Mouse (Mus musculus) forebrain, embryonic 10.5 days (tissue): ENCODE measurements at regions not wholly inside any gene's neighbourhood (a gene's known extent, or its start where the extent isn't known, plus 50 kb on each side); places are given as distances from the start of the nearest gene placed in this dataset.

ENCODE experiments used
- DNase-seq: peaks from one replicate; pipeline ENCODE4 v3.0.0-alpha.2; 2017; ENCODE audit warnings: low spot score; ENCODE audit errors: extremely low spot score
- H3K27ac ChIP-seq: fragments of 300-500 bp; sonication (generic); 2 replicates; pipeline ENCODE4 v1.5.1; 2016; ENCODE audit warnings: mild to moderate bottlenecking
- H3K27me3 ChIP-seq: fragments of 300-500 bp; sonication (generic); 2 replicates; pipeline ENCODE4 v1.6.1; 2016; ENCODE audit warnings: mild to moderate bottlenecking; ENCODE audit not compliant: poor library complexity, severe bottlenecking
- H3K36me3 ChIP-seq: fragments of 300-500 bp; sonication (generic); replicated peaks from 2 replicates; pipeline ENCODE4 v1.6.1; 2016; ENCODE audit warnings: mild to moderate bottlenecking, moderate library complexity
- H3K4me1 ChIP-seq: fragments of 300-500 bp; sonication (generic); 2 replicates; pipeline ENCODE4 v1.6.1; 2016
- H3K4me3 ChIP-seq: fragments of 300-500 bp; sonication (generic); 2 replicates; pipeline ENCODE4 v1.5.1; 2016; ENCODE audit warnings: mild to moderate bottlenecking, moderate library complexity
- H3K9me3 ChIP-seq: fragments of 300-500 bp; sonication (generic); 2 replicates; pipeline ENCODE4 v1.6.1; 2016; ENCODE audit warnings: mild to moderate bottlenecking, moderate library complexity
- WGBS: fragments of 180-500 bp; shearing (Covaris S2); methylation state at CpG from one replicate; pipeline ENCODE4 v1.1.7; 2016; 5-methylcytosine and 5-hydroxymethylcytosine counted together

GRCm38 (mm10) chr2:61138998-61139631 lies 176.1 kb upstream of the Rbms1 start:
- no peaks in the 10 kb centered on the region for H3K27me3 ChIP-seq
- H3K27ac ChIP-seq = 0 out of 2 replicates have a peak overlapping the region, but pooled peaks have one; percentile 11
- WGBS = 70% methylated on average over 19 of the region's 19 CpGs
- no peak overlapping the region for H3K4me3 ChIP-seq
- H3K9me3 ChIP-seq = no peaks in the 10 kb centered on the region
- peaks cover 12% of the 10 kb centered on the region for H3K4me1 ChIP-seq
- H3K36me3 ChIP-seq = no peaks in the 10 kb centered on the region
- no peak for DNase-seq

DNA sequence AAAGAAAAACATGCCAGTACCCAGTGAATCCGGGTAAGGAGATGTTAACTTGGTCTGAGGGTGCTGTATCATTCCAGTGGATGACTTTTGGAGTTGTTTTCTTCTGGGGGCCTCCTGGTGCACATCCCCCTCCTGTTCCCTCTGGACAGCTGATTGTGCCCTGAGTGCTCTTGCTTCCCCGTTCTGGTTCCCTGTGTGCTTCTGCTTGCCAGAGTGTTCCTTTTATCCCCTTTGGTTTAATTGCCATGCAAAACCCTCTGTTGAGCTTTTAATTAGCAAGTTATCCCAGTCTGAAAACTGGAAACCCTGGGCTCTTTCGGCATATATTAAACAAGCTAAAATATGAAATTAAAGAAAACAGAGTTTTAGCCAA lies 175.6 kb upstream of the Rbms1 start:
- no peak overlapping the region for H3K4me3 ChIP-seq
- no peaks in the 10 kb centered on the region for H3K9me3 ChIP-seq
- H3K27ac ChIP-seq = no peak overlapping the region
- 56% methylated on average over 3 of the region's 3 CpGs for WGBS
- H3K4me1 ChIP-seq = peaks cover 12% of the 10 kb centered on the region
- H3K36me3 ChIP-seq = no peaks in the 10 kb centered on the region
- no peaks in the 10 kb centered on the region for H3K27me3 ChIP-seq
- DNase-seq = no peak

GRCm38 (mm10) chr2:61137378-61137777 lies 174.4 kb upstream of the Rbms1 start:
- DNase-seq = no peak
- 65% methylated on average over 3 of the region's 3 CpGs for WGBS
- Histone ChIP-seq H3K4me1 (peaks cover 12% of the 10 kb centered on the region), H3K27ac (no peak overlapping the region), H3K27me3 (no peaks in the 10 kb centered on the region), H3K4me3 (no peak overlapping the region), H3K9me3 (no peaks in the 10 kb centered on the region), H3K36me3 (no peaks in the 10 kb centered on the region)

DNA sequence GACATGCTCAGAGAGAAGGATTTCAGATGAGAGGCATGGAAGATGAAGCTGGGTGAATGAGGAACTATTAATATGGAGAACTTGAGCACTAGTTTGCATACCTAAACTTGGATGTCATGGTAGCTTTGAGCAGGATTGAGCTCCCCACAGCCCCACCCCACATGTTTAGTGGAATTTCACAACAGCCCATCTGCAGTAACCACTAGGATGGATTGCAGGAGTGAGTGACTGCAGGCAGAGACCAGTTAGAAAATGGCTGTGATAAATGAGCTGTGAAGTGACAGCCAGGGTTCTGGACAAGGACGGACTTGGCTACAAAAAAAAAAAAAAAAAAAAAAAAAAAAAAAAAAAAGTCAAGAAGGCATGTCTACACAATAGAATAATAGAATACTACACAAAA lies 173.9 kb upstream of the Rbms1 start:
- no peaks in the 10 kb centered on the region for H3K9me3 ChIP-seq
- no peak overlapping the region for H3K27ac ChIP-seq
- no peak for DNase-seq
- peaks cover 12% of the 10 kb centered on the region for H3K4me1 ChIP-seq
- H3K4me3 ChIP-seq = no peak overlapping the region
- H3K27me3 ChIP-seq = no peaks in the 10 kb centered on the region
- WGBS = 54% methylated on average over 1 of the region's 1 CpGs
- H3K36me3 ChIP-seq = no peaks in the 10 kb centered on the region

GRCm38 (mm10) chr2:61123046-61123806 lies 160.2 kb upstream of the Rbms1 start:
- Histone ChIP-seq H3K27me3 (no peaks in the 10 kb centered on the region), H3K4me1 (no peaks in the 10 kb centered on the region), H3K36me3 (no peaks in the 10 kb centered on the region), H3K27ac (no peak overlapping the region), H3K9me3 (no peaks in the 10 kb centered on the region), H3K4me3 (no peak overlapping the region)
- 81% methylated on average over 7 of the region's 7 CpGs for WGBS
- DNase-seq = no peak

DNA sequence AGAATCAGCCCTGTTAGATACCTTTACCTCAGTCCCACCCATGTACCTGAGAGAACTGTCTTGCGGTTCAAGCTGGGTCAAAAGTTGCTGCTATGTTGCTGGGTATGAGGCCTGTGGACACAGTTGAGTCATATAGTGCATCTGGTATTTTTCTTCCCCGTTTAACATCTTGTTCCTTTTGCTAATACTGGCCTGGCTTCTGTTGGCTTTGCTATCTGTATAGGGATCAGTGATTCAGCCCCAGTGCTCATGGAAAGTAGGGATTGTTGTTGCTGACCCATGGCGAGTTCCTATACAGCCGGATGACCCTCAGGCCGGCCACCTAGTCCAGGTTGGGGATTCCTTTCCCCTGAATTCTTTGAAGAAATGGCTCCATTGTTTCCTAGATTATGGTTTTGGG lies 158.3 kb upstream of the Rbms1 start:
- H3K27me3 ChIP-seq = no peaks in the 10 kb centered on the region
- H3K36me3 ChIP-seq = no peaks in the 10 kb centered on the region
- DNase-seq = no peak
- no peaks in the 10 kb centered on the region for H3K4me1 ChIP-seq
- H3K9me3 ChIP-seq = no peaks in the 10 kb centered on the region
- no peak overlapping the region for H3K27ac ChIP-seq
- 81% methylated on average over 5 of the region's 5 CpGs for WGBS
- H3K4me3 ChIP-seq = no peak overlapping the region

DNA sequence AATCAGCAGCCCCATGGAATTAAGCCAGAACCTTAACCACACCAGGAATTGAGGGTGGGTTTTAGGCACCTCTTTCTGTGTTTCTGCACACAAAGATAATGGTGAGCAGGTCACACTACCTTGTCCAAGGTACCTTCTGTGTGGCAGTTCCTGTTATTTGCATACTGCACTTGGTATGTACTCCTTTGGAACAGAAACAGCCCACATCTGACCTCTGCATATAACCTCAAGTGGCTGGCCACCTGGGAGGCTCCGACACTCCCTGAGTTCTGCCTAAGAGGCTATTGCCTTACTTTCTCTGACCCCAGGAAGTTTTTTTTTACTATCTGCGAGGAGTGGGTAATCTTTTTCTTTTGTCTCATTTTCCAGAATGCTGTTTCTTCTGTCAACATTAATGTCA lies 151.6 kb upstream of the Rbms1 start:
- no peak for DNase-seq
- Histone ChIP-seq H3K36me3 (no peaks in the 10 kb centered on the region), H3K4me3 (no peak overlapping the region), H3K27ac (no peak overlapping the region), H3K27me3 (no peaks in the 10 kb centered on the region), H3K4me1 (0 out of 2 replicates have a peak, but pooled peaks cover 3% of the 10 kb centered on the region), H3K9me3 (no peaks in the 10 kb centered on the region)
- 62% methylated on average over 2 of the region's 2 CpGs for WGBS

DNA sequence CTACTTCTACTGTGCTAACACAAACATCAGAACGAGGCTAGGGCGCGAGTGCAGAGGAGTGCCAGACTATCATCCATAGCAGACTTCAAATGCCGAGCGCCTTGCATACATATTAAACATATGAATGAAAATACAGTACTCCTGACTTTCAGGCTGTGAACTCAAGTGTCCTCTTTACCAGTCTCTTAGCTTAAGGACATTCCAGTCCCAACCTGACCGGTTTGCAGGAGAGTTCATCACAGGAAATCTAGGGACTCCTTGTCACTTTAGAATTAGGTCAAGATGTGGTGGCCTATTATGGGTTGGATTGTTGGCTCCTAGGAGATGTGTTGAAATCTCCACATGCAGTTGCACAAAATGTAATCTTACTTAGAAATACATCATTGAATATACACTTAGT lies 150.9 kb upstream of the Rbms1 start:
- 91% methylated on average over 6 of the region's 6 CpGs for WGBS

GRCm38 (mm10) chr2:61110591-61110990 lies 147.6 kb upstream of the Rbms1 start:
- no peak for DNase-seq
- Histone ChIP-seq H3K9me3 (no peaks in the 10 kb centered on the region), H3K36me3 (no peaks in the 10 kb centered on the region), H3K4me1 (0 out of 2 replicates have a peak, but pooled peaks cover 3% of the 10 kb centered on the region), H3K27ac (no peak overlapping the region), H3K27me3 (no peaks in the 10 kb centered on the region), H3K4me3 (no peak overlapping the region)
- WGBS = 75% methylated on average over 9 of the region's 9 CpGs

More for the DNA sequence above, 150.9 kb upstream of the Rbms1 start:
- Histone ChIP-seq H3K27ac (no peak overlapping the region), H3K4me1 (0 out of 2 replicates have a peak, but pooled peaks cover 3% of the 10 kb centered on the region), H3K27me3 (no peaks in the 10 kb centered on the region), H3K4me3 (no peak overlapping the region), H3K9me3 (no peaks in the 10 kb centered on the region), H3K36me3 (no peaks in the 10 kb centered on the region)
- DNase-seq = no peak

- no peaks in the 10 kb centered on the region for H3K9me3 ChIP-seq
- H3K4me1 ChIP-seq = 0 out of 2 replicates have a peak, but pooled peaks cover under 1% of the 10 kb centered on the region
- no peak for DNase-seq
- no peaks in the 10 kb centered on the region for H3K27me3 ChIP-seq
- H3K36me3 ChIP-seq = no peaks in the 10 kb centered on the region
- WGBS = 84% methylated on average over 3 of the region's 3 CpGs
- H3K4me3 ChIP-seq = no peak overlapping the region
- H3K27ac ChIP-seq = no peak overlapping the region
These were observed 146.6 kb upstream of the Rbms1 start for GRCm38 (mm10) chr2:61109564-61109963.

DNA sequence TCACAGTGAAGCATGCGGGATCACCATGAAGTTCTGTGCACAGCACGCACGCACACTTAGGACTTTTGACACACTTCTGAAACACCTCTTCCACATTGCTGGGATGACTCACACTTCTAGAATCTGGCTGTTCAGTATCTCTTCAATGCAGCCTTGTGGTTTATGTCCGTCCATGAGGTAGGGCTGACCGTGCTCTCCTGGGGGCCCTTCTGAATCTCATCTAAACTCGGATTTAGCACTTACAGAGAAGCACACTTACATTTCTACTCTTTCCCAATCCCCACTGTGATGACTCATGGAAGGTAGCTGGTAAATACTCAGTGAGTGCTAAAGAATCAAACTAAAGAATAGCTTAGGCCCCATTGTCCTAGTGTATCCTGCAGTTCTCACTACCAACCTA lies 142.2 kb upstream of the Rbms1 start:
- no peak for DNase-seq
- 92% methylated on average over 6 of the region's 6 CpGs for WGBS

GRCm38 (mm10) chr2:61100854-61101253 lies 137.9 kb upstream of the Rbms1 start:
- no peak overlapping the region for H3K4me3 ChIP-seq
- no peaks in the 10 kb centered on the region for H3K4me1 ChIP-seq
- H3K36me3 ChIP-seq = no peaks in the 10 kb centered on the region
- 88% methylated on average over 4 of the region's 4 CpGs for WGBS
- H3K27ac ChIP-seq = no peak overlapping the region
- no peaks in the 10 kb centered on the region for H3K9me3 ChIP-seq
- no peak for DNase-seq
- no peaks in the 10 kb centered on the region for H3K27me3 ChIP-seq

More for the DNA sequence above, 142.2 kb upstream of the Rbms1 start:
- Histone ChIP-seq H3K36me3 (no peaks in the 10 kb centered on the region), H3K4me1 (no peaks in the 10 kb centered on the region), H3K4me3 (no peak overlapping the region), H3K9me3 (no peaks in the 10 kb centered on the region), H3K27me3 (no peaks in the 10 kb centered on the region), H3K27ac (no peak overlapping the region)

GRCm38 (mm10) chr2:61088501-61088900 lies 125.5 kb upstream of the Rbms1 start:
- Histone ChIP-seq H3K4me1 (0 out of 2 replicates have a peak, but pooled peaks cover 7% of the 10 kb centered on the region), H3K9me3 (no peaks in the 10 kb centered on the region), H3K4me3 (no peak overlapping the region), H3K27me3 (no peaks in the 10 kb centered on the region), H3K27ac (no peak overlapping the region), H3K36me3 (no peaks in the 10 kb centered on the region)
- no peak for DNase-seq
